Mouse (Mus musculus) lung, embryonic 16.5 days (tissue): Measurements from ENCODE around the gene Wwc2. TPM values are rescaled to one million over a fixed set of nuclear protein-coding genes. Genes with fewer than 3 reads are reported as not detected.

Experiments used
- ATAC-seq: fragments of 200-750 bp; cut with Nextera tagmentation; 2 replicates; pipeline ENCODE4 v1.8.0; 2017; ENCODE audit warnings: low read depth, mild to moderate bottlenecking, moderate library complexity
- H3K27ac ChIP-seq: fragments of 300-500 bp; sonication (generic); 2 replicates; pipeline ENCODE4 v1.5.1; 2014; ENCODE audit warnings: mild to moderate bottlenecking, control low read depth, low read length
- H3K27me3 ChIP-seq: fragments of 300-500 bp; sonication (generic); 2 replicates; pipeline ENCODE4 v1.6.1; 2014; ENCODE audit warnings: low read depth, low read length, mixed read lengths; ENCODE audit not compliant: control insufficient read depth, insufficient read depth
- H3K36me3 ChIP-seq: fragments of 300-500 bp; sonication (generic); 2 replicates; pipeline ENCODE4 v1.6.1; 2014; ENCODE audit warnings: low read length; ENCODE audit not compliant: control insufficient read depth, insufficient read depth
- H3K4me1 ChIP-seq: fragments of 300-500 bp; sonication (generic); replicated peaks from 2 replicates; pipeline ENCODE4 v1.6.1; 2014; ENCODE audit warnings: low read length, mixed read lengths; ENCODE audit not compliant: control insufficient read depth, insufficient read depth
- H3K4me2 ChIP-seq: fragments of 300-500 bp; sonication (generic); 2 replicates; pipeline ENCODE4 v1.6.1; 2014; ENCODE audit warnings: low read depth, low read length, control low read depth
- H3K4me3 ChIP-seq: fragments of 300-500 bp; sonication (generic); 2 replicates; pipeline ENCODE4 v1.5.1; 2014; ENCODE audit warnings: mild to moderate bottlenecking, low read length, control low read depth
- H3K9ac ChIP-seq: fragments of 300-500 bp; sonication (generic); 2 replicates; pipeline ENCODE4 v1.6.1; 2014; ENCODE audit warnings: low read length, control low read depth
- H3K9me3 ChIP-seq: fragments of 300-500 bp; sonication (generic); 2 replicates; pipeline ENCODE4 v1.6.1; 2016; ENCODE audit warnings: low read length; ENCODE audit not compliant: control insufficient read depth
- whole genome bisulfite sequencing: fragments of 180-500 bp; shearing (Covaris S2); extraction: QIAGEN DNeasy Blood & Tissue Kit; methylation state at CpG from one replicate; pipeline ENCODE4 v1.1.7; 2014; 5-methylcytosine and 5-hydroxymethylcytosine counted together
- polyA plus RNA-seq: library from polyadenylated mRNA; unstranded; fragments of >200 nt; fragmentation: Nextera tagmentation; extraction: Ambion mirVana; gene quantifications from 2 replicates; pipeline ENCODE4 v1.2.1, GENCODE M21; 2015

Wwc2 gene
- polyA plus RNA-seq, 1 experiment from 2014 or later = 12.6 TPM

- H3K4me2 ChIP-seq = no peak overlapping the region
- WGBS = 59% methylated on average over 4 of the region's 4 CpGs
- no peak overlapping the region for H3K4me3 ChIP-seq
- H3K4me1 ChIP-seq = peaks cover 33% of the 10 kb centered on the region
- H3K27ac ChIP-seq = no peak overlapping the region
- H3K9ac ChIP-seq = no peak overlapping the region
- H3K36me3 ChIP-seq = 0 out of 2 replicates have a peak, but pooled peaks cover 5% of the 10 kb centered on the region
- H3K27me3 ChIP-seq = no peaks in the 10 kb centered on the region
- H3K9me3 ChIP-seq = no peaks in the 10 kb centered on the region
- ATAC-seq = no peak
Observed at GRCm38 (mm10) chr8:47922011-47922410, 68.7 kb downstream of the Wwc2 start.

- H3K9me3 ChIP-seq = no peaks in the 10 kb centered on the region
- H3K27me3 ChIP-seq = no peaks in the 10 kb centered on the region
- H3K36me3 ChIP-seq = 0 out of 2 replicates have a peak, but pooled peaks cover 5% of the 10 kb centered on the region
- no peak for ATAC-seq
- H3K4me1 ChIP-seq = peaks cover 34% of the 10 kb centered on the region
- WGBS = 96% methylated on average over 6 of the region's 6 CpGs
- no peak overlapping the region for H3K27ac ChIP-seq
- H3K9ac ChIP-seq = no peak overlapping the region
- no peak overlapping the region for H3K4me3 ChIP-seq
- H3K4me2 ChIP-seq = no peak overlapping the region
Observed at GRCm38 (mm10) chr8:47920575-47921144, 70.1 kb downstream of the Wwc2 start.

GRCm38 (mm10) chr8:47917060-47918035, 73.4 kb downstream of the Wwc2 start:
- Histone ChIP-seq H3K4me1 (peaks cover 16% of the 10 kb centered on the region; the same call in 1 of the 2 replicates), H3K4me3 (no peak overlapping the region), H3K9ac (no peak overlapping the region), H3K27me3 (no peaks in the 10 kb centered on the region), H3K4me2 (no peak overlapping the region), H3K27ac (no peak overlapping the region), H3K9me3 (no peaks in the 10 kb centered on the region), H3K36me3 (0 out of 2 replicates have a peak, but pooled peaks cover 5% of the 10 kb centered on the region)
- ATAC-seq = no peak; the same call in 1 of the 2 replicates
- WGBS = 72% methylated on average over 19 of the region's 19 CpGs

- no peak overlapping the region for H3K27ac ChIP-seq
Observed at GRCm38 (mm10) chr8:47915521-47915920, 75.2 kb downstream of the Wwc2 start.

GRCm38 (mm10) chr8:47914946-47915345, 75.8 kb downstream of the Wwc2 start:
- Histone ChIP-seq H3K4me3 (no peak overlapping the region), H3K27ac (no peak overlapping the region), H3K9me3 (peaks cover under 1% of the 10 kb centered on the region; the same call in 1 of the 2 replicates), H3K9ac (no peak overlapping the region), H3K27me3 (no peaks in the 10 kb centered on the region), H3K4me2 (no peak overlapping the region), H3K4me1 (peaks cover 11% of the 10 kb centered on the region; the same call in 1 of the 2 replicates), H3K36me3 (0 out of 2 replicates have a peak, but pooled peaks cover under 1% of the 10 kb centered on the region)
- 84% methylated on average over 7 of the region's 7 CpGs for WGBS
- no peak for ATAC-seq

More at GRCm38 (mm10) chr8:47915521-47915920, 75.2 kb downstream of the Wwc2 start:
- no peak overlapping the region for H3K4me2 ChIP-seq
- H3K4me1 ChIP-seq = peaks cover 11% of the 10 kb centered on the region; the same call in 1 of the 2 replicates
- H3K36me3 ChIP-seq = 0 out of 2 replicates have a peak, but pooled peaks cover 5% of the 10 kb centered on the region
- H3K27me3 ChIP-seq = no peaks in the 10 kb centered on the region
- WGBS = 79% methylated on average over 2 of the region's 2 CpGs
- no peak overlapping the region for H3K9ac ChIP-seq
- no peak for ATAC-seq
- no peak overlapping the region for H3K4me3 ChIP-seq
- no peaks in the 10 kb centered on the region for H3K9me3 ChIP-seq

GRCm38 (mm10) chr8:47914161-47914560, 76.6 kb downstream of the Wwc2 start:
- H3K4me1 ChIP-seq = peaks cover 11% of the 10 kb centered on the region; the same call in 1 of the 2 replicates
- H3K36me3 ChIP-seq = peaks cover 2% of the 10 kb centered on the region; the same call in 1 of the 2 replicates
- H3K27ac ChIP-seq = no peak overlapping the region
- H3K4me3 ChIP-seq = no peak overlapping the region
- no peak for ATAC-seq
- H3K27me3 ChIP-seq = no peaks in the 10 kb centered on the region
- 86% methylated on average over 8 of the region's 8 CpGs for WGBS
- peaks cover 6% of the 10 kb centered on the region; the same call in 1 of the 2 replicates for H3K9me3 ChIP-seq
- no peak overlapping the region for H3K9ac ChIP-seq
- H3K4me2 ChIP-seq = no peak overlapping the region

GRCm38 (mm10) chr8:47913621-47914020, 77.1 kb downstream of the Wwc2 start:
- ATAC-seq = no peak
- peaks cover 6% of the 10 kb centered on the region; the same call in 1 of the 2 replicates for H3K9me3 ChIP-seq
- H3K4me3 ChIP-seq = no peak overlapping the region
- H3K9ac ChIP-seq = no peak overlapping the region
- no peak overlapping the region for H3K4me2 ChIP-seq
- H3K4me1 ChIP-seq = peaks cover 11% of the 10 kb centered on the region; the same call in 1 of the 2 replicates
- WGBS = 88% methylated on average over 9 of the region's 9 CpGs
- H3K27ac ChIP-seq = no peak overlapping the region
- H3K27me3 ChIP-seq = no peaks in the 10 kb centered on the region
- peaks cover 2% of the 10 kb centered on the region; the same call in 1 of the 2 replicates for H3K36me3 ChIP-seq

- Histone ChIP-seq H3K9ac (no peak overlapping the region), H3K4me1 (no peaks in the 10 kb centered on the region), H3K4me3 (no peak overlapping the region), H3K27me3 (no peaks in the 10 kb centered on the region), H3K4me2 (no peak overlapping the region), H3K9me3 (peaks cover 6% of the 10 kb centered on the region; the same call in 1 of the 2 replicates), H3K27ac (no peak overlapping the region), H3K36me3 (peaks cover 2% of the 10 kb centered on the region; the same call in 1 of the 2 replicates)
- ATAC-seq = no peak
- 97% methylated on average over 11 of the region's 11 CpGs for WGBS
Observed at GRCm38 (mm10) chr8:47909681-47910080, 81.0 kb downstream of the Wwc2 start.

- H3K9ac ChIP-seq = no peak overlapping the region
- peaks cover 8% of the 10 kb centered on the region for H3K4me1 ChIP-seq
- H3K36me3 ChIP-seq = peaks cover 2% of the 10 kb centered on the region; the same call in 1 of the 2 replicates
- no peak overlapping the region for H3K27ac ChIP-seq
- peaks cover 6% of the 10 kb centered on the region; the same call in 1 of the 2 replicates for H3K9me3 ChIP-seq
- whole genome bisulfite sequencing = 61% methylated on average over 9 of the region's 9 CpGs
- no peak overlapping the region for H3K4me3 ChIP-seq
- no peak overlapping the region for H3K4me2 ChIP-seq
- no peaks in the 10 kb centered on the region for H3K27me3 ChIP-seq
- no peak for ATAC-seq
Observed at GRCm38 (mm10) chr8:47907056-47907455, 83.7 kb downstream of the Wwc2 start.
